Comparison of ENCODE assay signal across 8 mouse cellular contexts in the genomic region with DNA sequence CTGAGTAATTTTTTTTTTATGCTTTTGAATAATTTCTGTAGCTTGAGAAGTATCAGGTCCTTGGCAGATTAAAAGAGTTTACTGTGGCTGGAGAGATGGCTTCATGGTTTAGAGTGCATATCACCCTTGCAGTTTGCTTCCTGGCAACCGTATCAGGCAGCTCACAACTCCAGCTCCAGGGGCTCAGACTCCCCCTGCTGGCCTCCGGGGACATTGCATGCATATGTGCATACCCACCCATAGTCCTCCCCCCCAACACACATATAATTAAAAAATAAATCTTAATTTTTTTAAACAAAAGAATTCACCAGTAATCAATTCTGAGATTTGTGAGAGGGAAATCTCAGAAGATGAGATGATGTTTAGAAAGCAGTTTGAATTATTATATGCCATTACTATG. TPM values are rescaled to one million over a fixed set of nuclear protein-coding genes. Genes with fewer than 3 reads are reported as not detected.
DNase-seq lines count a peak whose midpoint lies in the region.
"Had no signal": no experiment of that assay in that cellular context is flagged by ENCODE, and none has a peak within 500 bp of the region (broad histone marks: within the 10 kb centered on the region; RNA-seq: fewer than 3 reads in every experiment).

No protein-coding gene starts in this region.

- H3K36me3 ChIP-seq in splenic B cell, adult 2 months (ENCODE audit: control insufficient read depth, insufficient read depth, low read length, poor library complexity, severe bottlenecking) = no peaks in the 10 kb centered on the region

- H3K27me3 ChIP-seq in splenic B cell, adult 2 months (ENCODE audit: control insufficient read depth, insufficient read depth, low read length, poor library complexity, severe bottlenecking) = no peaks in the 10 kb centered on the region
- H3K27me3 ChIP-seq: megakaryocyte, embryonic 14.5 days had no signal

- DNase-seq in layer of hippocampus, adult 11-12 months (ENCODE audit: low spot score) = peak; percentile 24
- DNase-seq in layer of hippocampus, postnatal 14 days (ENCODE audit: low spot score in 2 of 2) = no peak
- DNase-seq in ES-CJ7 (ENCODE audit: low read depth, low spot score) = peak; percentile 47
- peak; percentile 41 for DNase-seq in adrenal gland, postnatal 14 days
- DNase-seq in kidney, postnatal 10 days = peak; percentile 48
- peak; percentile 66 for DNase-seq in splenic B cell, adult 2 months (ENCODE audit: low read depth, low spot score)
- DNase-seq in urinary bladder, postnatal 36 days (ENCODE audit: low spot score in 2 of 2) = no peak

RNA-seq across cellular contexts. Expression of gene Olfr1344, which starts 8.1 kb away (rescaled TPM):
- total RNA-seq in layer of hippocampus, postnatal 14 days (2021) = 1 to 10 TPM; 1.2 TPM
- total RNA-seq in adrenal gland, postnatal 14 days (2021) = not detected in 2 replicates

RNA-seq across cellular contexts. Expression of gene Gm20715, which starts 20.3 kb away (rescaled TPM):
- total RNA-seq in layer of hippocampus, postnatal 14 days (2021) = under 1 TPM; 0.29 to 0.35 TPM
- 0.08 TPM in 1 of 2 replicates, not detected in the other for total RNA-seq in adrenal gland, postnatal 14 days (2021)

RNA-seq across cellular contexts. Expression of gene Olfr1336, which starts 25.6 kb away (rescaled TPM):
- total RNA-seq in layer of hippocampus, postnatal 14 days (2021) = under 1 TPM in 1 of 2 experiments, not detected in 1; 0.05 TPM
- total RNA-seq in adrenal gland, postnatal 14 days (2021) = not detected in 2 replicates

RNA-seq across cellular contexts. Expression of gene Smim17, which starts 31.8 kb away (rescaled TPM):
- total RNA-seq in layer of hippocampus, postnatal 14 days (2021) = 10 to 100 TPM; 21.0 to 21.7 TPM
- 0.38 and 0.41 TPM in 2 replicates for total RNA-seq in adrenal gland, postnatal 14 days (2021)

RNA-seq across cellular contexts. Expression of gene Olfr1346, which starts 36.6 kb away (rescaled TPM):
- total RNA-seq in layer of hippocampus, postnatal 14 days (2021) = not detected
- not detected in 2 replicates for total RNA-seq in adrenal gland, postnatal 14 days (2021)

Comparison
In these comparisons a context has a peak if more than half of its experiments do, and no peak if none do; other contexts are left out.
1. DNase-seq: peak in layer of hippocampus, adult 11-12 months (single experiment), ES-CJ7 (single experiment), adrenal gland, postnatal 14 days (single experiment), kidney, postnatal 10 days (single experiment) and splenic B cell, adult 2 months (single experiment); none in layer of hippocampus, postnatal 14 days (0 of 2) and urinary bladder, postnatal 36 days (0 of 2).